Mouse (Mus musculus): ENCODE results near the gene Olfr1453.
"Not testable (repeated sequence)": the region's sequence is repeated elsewhere in the genome, so short reads cannot be mapped to it uniquely, and the experiment has no call there.

Gene Olfr1453

DNA sequence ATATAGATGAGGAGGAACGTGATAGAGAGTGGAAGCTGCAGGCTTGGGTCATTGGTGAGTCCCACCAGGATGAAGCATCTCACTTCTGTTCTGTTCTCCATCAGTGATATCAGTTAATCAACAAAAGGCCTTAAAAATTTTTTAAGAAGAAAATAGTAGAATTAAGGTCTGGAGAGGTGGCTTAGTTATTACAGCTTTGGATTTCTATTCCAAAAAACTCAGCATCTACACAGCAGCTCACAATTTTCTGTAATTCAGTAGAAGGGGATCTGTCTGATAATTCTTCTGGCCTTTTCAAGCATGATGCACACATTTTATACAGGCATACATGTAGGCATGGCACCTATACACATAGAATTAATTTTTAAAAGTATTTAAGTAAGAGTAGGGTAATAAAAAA lies at the start of gene Olfr1453:
Gene Olfr1453, minus strand, starts transcription at position 101 of the 400 bp plus-strand sequence.
- DNase-seq (ENCODE audit: low spot score in 2 of 2) = no peak

DNA sequence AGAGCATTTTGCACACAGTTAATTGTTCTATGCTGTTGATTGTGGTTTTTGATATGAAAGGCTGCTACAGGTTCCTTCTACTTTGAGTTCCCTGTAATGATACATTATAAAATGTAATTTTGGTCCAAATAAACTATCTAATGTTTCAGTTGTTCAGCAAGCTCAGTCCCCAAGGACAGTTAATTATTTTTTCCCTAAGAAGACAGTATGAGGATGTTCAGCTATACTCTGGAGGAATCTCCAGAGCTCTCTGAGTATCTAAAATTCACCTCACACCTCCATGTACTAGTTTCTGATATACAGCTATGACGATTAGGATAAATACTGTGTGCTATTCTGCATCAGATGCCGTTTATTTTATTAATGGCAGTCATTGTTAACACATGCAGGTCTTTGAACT lies 32.2 kb upstream of the Olfr1453 start, which contains the start of gene Olfr1454:
Gene Olfr1454, plus strand, starts transcription at position 301 of the 400 bp plus-strand sequence.
- no peak for DNase-seq (ENCODE audit: low spot score in 2 of 2)

DNA sequence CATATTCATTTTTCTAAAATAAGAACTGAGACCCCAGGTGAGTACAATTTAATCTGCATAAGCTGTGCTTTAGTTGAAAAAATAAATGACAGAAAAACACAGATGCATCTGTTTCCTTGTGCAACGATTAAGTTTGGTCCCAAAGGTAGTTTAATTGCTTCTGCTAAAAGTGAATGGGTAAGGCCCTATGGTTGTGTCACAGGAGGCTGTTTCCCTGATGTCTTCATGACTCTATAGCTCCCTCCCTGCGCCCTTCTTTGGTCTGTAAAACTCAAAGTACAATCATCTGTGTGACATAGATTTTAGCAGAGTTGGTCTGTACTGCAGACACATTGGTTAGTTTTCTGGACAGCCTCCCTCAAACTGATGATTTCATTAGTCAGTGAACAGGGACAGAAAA lies 33.4 kb downstream of the Olfr1453 start, which contains the start of gene Olfr1451:
Gene Olfr1451, plus strand, starts transcription at position 301 of the 400 bp plus-strand sequence.
- DNase-seq (ENCODE audit: low spot score in 2 of 2) = no peak

DNA sequence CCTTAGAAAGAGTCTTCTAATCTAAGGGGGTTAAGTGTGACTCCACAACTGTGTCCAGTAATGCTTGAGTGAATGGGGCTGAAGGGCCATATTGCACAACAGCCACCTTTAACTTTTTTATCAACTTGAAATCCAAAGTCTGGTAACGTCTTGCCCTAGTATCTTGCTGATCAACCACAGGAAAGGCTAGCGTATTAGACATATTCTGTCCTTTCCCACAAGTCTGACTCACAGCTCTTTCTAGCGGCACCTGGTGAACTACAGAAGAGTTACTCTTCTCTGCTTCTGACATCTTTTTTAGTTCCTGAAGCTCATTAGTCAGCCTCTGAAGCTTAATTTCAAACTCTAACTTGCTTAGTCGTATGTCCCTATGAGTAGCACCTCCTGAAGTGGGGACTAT lies 35.8 kb downstream of the Olfr1453 start:
- not testable (repeated sequence) for DNase-seq (ENCODE audit: low spot score in 2 of 2)

Measured in natural killer cell, adult 2 months (primary cell).